Mouse (Mus musculus) bone marrow, adult 2 months (tissue): Measurements from ENCODE around the gene Ptprt. TPM values are rescaled to one million over a fixed set of nuclear protein-coding genes. Genes with fewer than 3 reads are reported as not detected.

Experiments
- H3K27ac ChIP-seq: fragments of 200-500 bp; 2 replicates; pipeline ENCODE4 v1.5.1; 2012; ENCODE audit warnings: low read depth, mild to moderate bottlenecking, control low read depth, inconsistent platforms, low read length; ENCODE audit not compliant: control insufficient read depth, poor library complexity, insufficient read depth
- H3K4me1 ChIP-seq: fragments of 200-500 bp; 2 replicates; pipeline ENCODE4 v1.6.1; 2011; ENCODE audit warnings: low read length; ENCODE audit not compliant: control insufficient read depth, insufficient read depth
- H3K4me3 ChIP-seq: fragments of 200-500 bp; replicated peaks from 2 replicates; pipeline ENCODE3; 2011; ENCODE audit warnings: mild to moderate bottlenecking, low read depth, low read length, control low read depth; ENCODE audit not compliant: control insufficient read depth
- CTCF ChIP-seq: fragments of 200-500 bp; IDR thresholded peaks from 2 replicates; pipeline ENCODE4 v1.5.1; 2011; ENCODE audit warnings: low read length, control low read depth; ENCODE audit not compliant: control insufficient read depth, insufficient read depth
- POLR2A ChIP-seq: fragments of 200-500 bp; IDR thresholded peaks from 2 replicates; pipeline ENCODE4 v1.6.1; 2011; ENCODE audit warnings: low read depth, mild to moderate bottlenecking, control low read depth, low read length, borderline replicate concordance; ENCODE audit not compliant: control insufficient read depth
- WGBS: fragments of 180-500 bp; shearing (Covaris S2); methylation state at CpG from one replicate; pipeline ENCODE4 v1.1.7; 2018; 5-methylcytosine and 5-hydroxymethylcytosine counted together
- polyA plus RNA-seq: library from polyadenylated mRNA; stranded (reverse); fragments of >200 nt; gene quantifications from 2 replicates; pipeline ENCODE4 v1.2.4, GENCODE M21; 2011; ENCODE audit warnings: low replicate concordance; ENCODE audit not compliant: missing spikeins, insufficient read depth, insufficient read length

Gene Ptprt
- polyA plus RNA-seq, 1 experiment = not detected

DNA sequence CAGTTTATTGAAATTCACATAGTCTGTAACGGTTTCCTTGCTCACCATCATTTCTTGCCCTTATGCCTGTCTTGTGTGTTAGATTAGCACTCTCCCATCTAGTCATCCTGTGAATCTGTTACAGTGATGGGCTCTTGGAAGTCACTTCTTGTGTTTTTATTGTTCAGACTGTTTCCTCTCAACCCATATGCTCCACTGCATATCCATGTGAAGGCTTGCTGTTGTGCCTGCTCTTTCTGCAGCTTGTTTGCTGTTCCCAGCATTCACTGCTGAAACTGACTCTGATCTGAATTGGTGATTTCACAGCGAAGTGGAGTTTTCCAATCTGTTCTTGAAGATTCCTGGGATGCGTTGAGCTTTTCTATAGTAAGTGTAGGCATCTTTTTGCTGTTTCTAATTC is 678.6 kb downstream of the Ptprt start:
- TF ChIP-seq POLR2A (no peak), CTCF (no peak)
- no peak overlapping the region for H3K27ac ChIP-seq
- no peaks in the 10 kb centered on the region for H3K4me1 ChIP-seq
- 62% methylated on average over 3 of the region's 3 CpGs for WGBS
- H3K4me3 ChIP-seq = no peak overlapping the region

DNA sequence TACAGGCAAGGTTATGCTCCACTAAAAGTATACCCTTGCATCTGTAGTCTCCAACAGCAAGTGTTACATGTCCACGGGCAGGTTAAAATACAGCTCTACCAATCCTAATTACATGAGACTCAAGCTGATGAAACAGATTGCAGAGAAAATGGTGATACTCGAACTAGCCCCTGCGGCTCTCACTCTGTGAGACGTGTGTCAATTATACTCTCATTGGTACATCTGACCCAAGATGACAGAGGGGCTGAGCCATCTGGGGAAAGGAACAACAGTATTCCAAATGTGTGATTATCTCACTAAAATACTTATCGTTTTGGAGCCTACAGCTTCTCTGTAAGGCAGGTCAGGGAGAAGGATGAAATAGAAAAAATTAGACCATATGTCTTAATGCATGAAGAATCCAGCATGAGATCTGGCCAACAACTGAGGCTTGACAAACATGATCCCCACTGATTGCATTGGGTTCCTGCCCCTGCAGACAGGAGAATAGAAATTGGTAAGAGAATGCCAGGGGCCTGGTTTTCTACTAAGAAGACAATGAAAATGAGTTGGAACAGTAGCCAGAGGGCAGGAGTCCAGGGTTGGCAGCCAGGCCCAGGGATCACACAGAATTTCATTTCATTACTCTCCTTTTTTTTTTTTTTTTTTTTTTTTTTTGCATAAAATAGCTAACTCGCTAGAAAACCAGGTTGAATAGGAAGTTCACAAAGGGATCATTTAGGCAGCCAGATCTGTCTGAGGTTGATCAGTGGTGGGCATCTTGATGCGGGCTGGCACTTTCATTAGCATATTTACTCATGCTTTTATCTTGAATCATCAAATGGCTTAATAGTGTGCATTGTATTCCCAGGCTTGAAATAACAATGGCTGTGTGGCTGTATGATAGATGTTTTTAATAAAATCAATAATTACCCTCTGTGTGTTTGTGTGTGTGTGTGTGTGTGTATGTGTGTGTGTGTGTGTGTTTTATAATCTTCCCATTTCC is 699.5 kb downstream of the Ptprt start:
- no peaks in the 10 kb centered on the region for H3K4me1 ChIP-seq
- H3K4me3 ChIP-seq = no peak overlapping the region
- H3K27ac ChIP-seq = no peak overlapping the region
- TF ChIP-seq CTCF (no peak), POLR2A (no peak)
- 73% methylated on average over 7 of the region's 7 CpGs for WGBS

DNA sequence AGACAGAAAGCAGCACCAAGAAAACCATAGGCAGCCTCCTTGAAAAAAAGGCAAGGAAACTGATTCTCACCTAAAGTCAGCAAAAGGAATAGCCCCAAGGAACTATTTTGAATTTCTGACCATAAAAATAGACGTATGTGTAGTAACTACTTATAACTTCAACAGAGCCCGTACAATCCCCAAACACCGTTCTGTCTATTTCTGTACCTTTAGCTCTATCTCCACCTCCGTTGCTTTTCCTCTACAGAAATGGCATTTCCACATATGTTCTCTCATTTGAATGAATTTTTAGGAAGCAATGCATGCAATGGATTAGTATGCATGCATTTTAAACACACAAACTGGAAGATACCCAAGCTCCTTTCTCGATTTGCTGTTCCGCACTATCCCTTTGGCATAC is 715.5 kb downstream of the Ptprt start:
- Histone ChIP-seq H3K4me1 (no peaks in the 10 kb centered on the region), H3K27ac (no peak overlapping the region), H3K4me3 (no peak overlapping the region)
- no peak for TF ChIP-seq POLR2A
- no peak for TF ChIP-seq CTCF
- WGBS = 80% methylated on average over 6 of the region's 6 CpGs

DNA sequence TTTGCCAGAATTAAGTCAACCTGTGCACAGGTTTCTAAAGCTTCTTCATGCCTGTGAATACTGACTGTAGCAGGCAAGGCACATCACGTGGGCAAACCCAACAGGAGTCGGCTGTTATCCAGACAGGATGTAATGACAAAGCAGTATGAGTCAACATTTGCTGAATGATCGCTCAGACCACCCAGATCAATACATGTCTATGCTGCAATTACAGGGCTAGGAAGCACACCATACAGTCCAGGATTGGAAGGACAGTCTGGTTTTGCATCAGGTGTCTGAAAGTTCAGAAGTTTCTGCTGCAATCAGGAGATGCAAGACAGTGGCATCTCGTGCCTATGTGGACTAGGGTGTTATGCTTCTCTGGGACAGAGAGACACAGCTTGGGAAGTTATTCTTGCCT is 716.3 kb downstream of the Ptprt start:
- Histone ChIP-seq H3K4me3 (no peak overlapping the region), H3K27ac (no peak overlapping the region), H3K4me1 (no peaks in the 10 kb centered on the region)
- TF ChIP-seq POLR2A = no peak
- TF ChIP-seq CTCF = no peak
- 72% methylated on average over 4 of the region's 4 CpGs for WGBS

DNA sequence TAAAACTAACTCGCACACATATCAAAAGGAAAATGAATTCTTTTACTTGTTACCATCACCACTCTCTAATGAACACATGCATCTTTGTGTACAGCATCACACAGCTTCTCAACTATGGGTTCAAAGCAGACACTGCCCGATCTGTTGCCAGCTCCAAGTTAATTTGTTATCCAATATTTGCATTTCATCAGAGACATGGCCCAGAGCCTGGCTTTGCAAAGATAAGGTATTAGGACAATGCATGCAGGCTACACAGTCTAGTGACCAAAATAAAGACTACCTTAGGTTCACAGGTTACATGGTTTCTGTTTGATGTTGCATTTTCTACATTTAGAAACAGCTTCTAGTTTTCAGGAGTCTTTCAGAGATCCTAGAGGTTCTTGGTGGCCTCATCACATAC is 719.0 kb downstream of the Ptprt start:
- Histone ChIP-seq H3K4me1 (no peaks in the 10 kb centered on the region), H3K4me3 (no peak overlapping the region), H3K27ac (no peak overlapping the region)
- no peak for TF ChIP-seq POLR2A
- TF ChIP-seq CTCF = no peak
- 69% methylated on average over 2 of the region's 2 CpGs for WGBS

DNA sequence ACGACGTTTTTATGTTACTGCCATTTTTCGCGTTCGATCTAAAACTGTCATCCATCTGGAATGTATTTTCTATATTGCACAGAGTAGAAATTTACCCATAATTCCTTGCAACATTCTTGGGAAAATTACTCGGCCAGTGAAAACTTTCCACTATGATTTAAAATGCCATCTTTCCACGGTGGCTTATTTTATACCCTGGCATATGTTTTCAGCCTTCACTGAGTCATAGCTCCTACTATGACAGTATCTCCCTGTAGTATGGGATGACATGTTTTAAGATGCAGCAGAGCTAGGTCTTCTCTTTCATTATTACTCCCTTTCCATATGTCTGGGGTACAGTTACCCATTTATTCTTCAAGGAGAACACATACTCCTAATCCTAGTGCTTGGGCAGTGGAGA is 753.7 kb downstream of the Ptprt start:
- TF ChIP-seq POLR2A = no peak
- TF ChIP-seq CTCF = no peak
- WGBS = 89% methylated on average over 7 of the region's 7 CpGs
- Histone ChIP-seq H3K4me3 (no peak overlapping the region), H3K27ac (no peak overlapping the region), H3K4me1 (no peaks in the 10 kb centered on the region)

DNA sequence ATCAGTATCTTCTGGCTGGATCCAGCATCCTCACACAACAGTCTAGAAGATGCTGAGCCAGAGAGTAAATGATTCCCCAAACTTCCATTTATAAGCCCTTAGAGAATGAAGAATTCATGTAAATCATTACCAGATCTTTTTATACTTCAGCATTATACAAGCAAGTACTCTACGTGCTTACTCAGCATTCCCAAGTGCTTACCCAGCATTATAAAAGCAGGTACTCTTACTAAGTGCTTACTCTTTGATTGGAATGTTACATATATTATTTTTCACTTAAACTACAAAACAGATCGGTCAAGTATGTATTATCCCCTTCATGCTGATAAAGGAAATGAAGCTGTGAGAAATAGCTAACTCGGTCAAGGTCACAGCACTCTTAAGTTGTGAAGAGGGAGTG is 758.8 kb downstream of the Ptprt start:
- H3K4me3 ChIP-seq = no peak overlapping the region
- WGBS = 76% methylated on average over 3 of the region's 3 CpGs
- no peaks in the 10 kb centered on the region for H3K4me1 ChIP-seq
- H3K27ac ChIP-seq = no peak overlapping the region
- TF ChIP-seq CTCF (no peak), POLR2A (no peak)

DNA sequence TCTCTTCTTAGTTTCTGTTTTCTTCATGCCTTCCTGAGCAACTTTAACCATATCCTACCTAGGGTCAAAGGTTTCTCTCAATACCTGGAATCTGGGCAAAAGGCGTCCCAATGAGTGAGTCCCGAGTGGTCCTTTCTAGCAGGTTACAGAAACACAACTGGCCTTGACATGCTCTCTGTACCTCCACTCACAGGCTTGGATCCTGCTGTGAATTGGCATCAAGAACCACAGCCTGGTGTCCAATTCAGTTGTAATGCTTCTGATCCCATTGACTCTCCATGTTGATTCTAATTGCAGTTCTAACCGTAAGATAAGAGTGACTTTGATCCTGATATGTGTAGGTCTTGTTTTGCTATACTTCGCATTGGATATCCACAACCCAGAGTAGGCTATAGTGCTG is 776.5 kb downstream of the Ptprt start:
- Histone ChIP-seq H3K27ac (no peak overlapping the region), H3K4me1 (no peaks in the 10 kb centered on the region), H3K4me3 (no peak overlapping the region)
- 86% methylated on average over 4 of the region's 4 CpGs for WGBS
- no peak for TF ChIP-seq CTCF
- TF ChIP-seq POLR2A = no peak
